Mouse (Mus musculus) liver, embryonic 15.5 days (tissue): ENCODE data around the gene Prpf4b. TPM values are rescaled to one million over a fixed set of nuclear protein-coding genes. Genes with fewer than 3 reads are reported as not detected.
"Not testable (repeated sequence)": the region's sequence is repeated elsewhere in the genome, so short reads cannot be mapped to it uniquely, and the experiment has no call there.

Experiments
- ATAC-seq: fragments of 200-750 bp; cut with Nextera tagmentation; 2 replicates; pipeline ENCODE4 v1.8.0; 2017; ENCODE audit warnings: moderate number of reproducible peaks, mild to moderate bottlenecking, moderate library complexity; ENCODE audit not compliant: insufficient read depth
- H3K27ac ChIP-seq: fragments of 300-500 bp; sonication (generic); replicated peaks from 2 replicates; pipeline ENCODE4 v1.5.1; 2015; ENCODE audit warnings: mild to moderate bottlenecking, inconsistent platforms
- H3K27me3 ChIP-seq: fragments of 300-500 bp; sonication (generic); 2 replicates; pipeline ENCODE4 v1.6.1; 2015; ENCODE audit warnings: mild to moderate bottlenecking, inconsistent platforms
- H3K36me3 ChIP-seq: fragments of 300-500 bp; sonication (generic); replicated peaks from 2 replicates; pipeline ENCODE4 v1.6.1; 2015; ENCODE audit warnings: moderate library complexity, mild to moderate bottlenecking, inconsistent platforms
- H3K4me1 ChIP-seq: fragments of 300-500 bp; sonication (generic); replicated peaks from 2 replicates; pipeline ENCODE4 v1.6.1; 2015; ENCODE audit warnings: inconsistent platforms
- H3K4me2 ChIP-seq: fragments of 300-500 bp; sonication (generic); 2 replicates; pipeline ENCODE4 v1.6.1; 2015; ENCODE audit warnings: moderate library complexity, mild to moderate bottlenecking, inconsistent platforms
- H3K4me3 ChIP-seq: fragments of 300-500 bp; sonication (generic); replicated peaks from 2 replicates; pipeline ENCODE4 v1.5.1; 2015; ENCODE audit warnings: mild to moderate bottlenecking, inconsistent platforms
- H3K9ac ChIP-seq: fragments of 300-500 bp; sonication (generic); 2 replicates; pipeline ENCODE4 v1.6.1; 2015; ENCODE audit warnings: moderate library complexity, mild to moderate bottlenecking, inconsistent platforms
- H3K9me3 ChIP-seq: fragments of 300-500 bp; sonication (generic); replicated peaks from 2 replicates; pipeline ENCODE4 v1.6.1; 2016; ENCODE audit warnings: inconsistent platforms
- WGBS: fragments of 180-500 bp; shearing (Covaris S2); methylation state at CpG from one replicate; pipeline ENCODE4 v1.1.7; 2015; ENCODE audit warnings: mixed read lengths; ENCODE audit not compliant: insufficient replicate concordance; 5-methylcytosine and 5-hydroxymethylcytosine counted together
- polyA plus RNA-seq: library from polyadenylated mRNA; unstranded; fragments of >200 nt; fragmentation: Nextera tagmentation; extraction: Ambion mirVana; gene quantifications from 2 replicates; pipeline ENCODE4 v1.2.1, GENCODE M21; 2015

Gene Prpf4b
- polyA plus RNA-seq, result 25.6 and 28.8 TPM in 2 replicates

DNA sequence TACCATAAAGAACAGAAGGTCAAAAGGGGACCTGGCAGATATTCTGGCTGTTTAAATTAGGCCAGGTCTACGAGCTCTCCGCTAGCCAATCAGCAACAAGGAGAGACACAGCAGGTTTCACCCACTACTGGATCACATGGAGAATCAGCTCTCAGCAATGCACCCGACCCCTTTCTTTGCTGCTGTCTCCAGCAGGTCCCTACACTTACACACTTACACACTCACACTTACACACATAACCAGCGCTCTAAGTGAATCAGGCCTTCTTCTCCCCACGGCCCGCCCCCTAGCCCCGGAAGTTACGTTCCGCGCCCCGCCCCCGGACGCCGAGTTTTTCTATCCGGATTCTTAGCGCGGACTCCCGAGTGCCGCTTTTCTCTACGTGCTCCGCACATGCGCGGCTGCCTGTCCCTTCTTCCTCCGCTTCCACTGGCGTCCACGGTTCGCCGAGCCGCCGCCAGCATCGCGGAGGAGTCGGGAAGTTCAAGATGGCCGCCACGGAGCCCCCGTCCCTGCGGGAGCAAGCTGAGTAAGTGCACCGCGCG, at the start of gene Prpf4b:
Prpf4b (plus strand) TSS at position 137 of the 545 bp plus-strand sequence.
- peak within 1 kb of the TSS; percentile 97 for H3K27ac ChIP-seq
- peak within 1 kb of the TSS; percentile 86 for H3K4me2 ChIP-seq
- no peaks in the 10 kb centered on the region for H3K27me3 ChIP-seq
- WGBS, result under 1% methylated on average over 40 of the region's 40 CpGs
- no peaks in the 10 kb centered on the region for H3K9me3 ChIP-seq
- H3K4me1 ChIP-seq, result peaks cover 45% of the 10 kb centered on the region
- peaks cover 9% of the 10 kb centered on the region for H3K36me3 ChIP-seq
- peak; percentile 70 for ATAC-seq
- peak within 1 kb of the TSS; percentile 82 for H3K4me3 ChIP-seq
- peak within 1 kb of the TSS; percentile 90 for H3K9ac ChIP-seq

DNA sequence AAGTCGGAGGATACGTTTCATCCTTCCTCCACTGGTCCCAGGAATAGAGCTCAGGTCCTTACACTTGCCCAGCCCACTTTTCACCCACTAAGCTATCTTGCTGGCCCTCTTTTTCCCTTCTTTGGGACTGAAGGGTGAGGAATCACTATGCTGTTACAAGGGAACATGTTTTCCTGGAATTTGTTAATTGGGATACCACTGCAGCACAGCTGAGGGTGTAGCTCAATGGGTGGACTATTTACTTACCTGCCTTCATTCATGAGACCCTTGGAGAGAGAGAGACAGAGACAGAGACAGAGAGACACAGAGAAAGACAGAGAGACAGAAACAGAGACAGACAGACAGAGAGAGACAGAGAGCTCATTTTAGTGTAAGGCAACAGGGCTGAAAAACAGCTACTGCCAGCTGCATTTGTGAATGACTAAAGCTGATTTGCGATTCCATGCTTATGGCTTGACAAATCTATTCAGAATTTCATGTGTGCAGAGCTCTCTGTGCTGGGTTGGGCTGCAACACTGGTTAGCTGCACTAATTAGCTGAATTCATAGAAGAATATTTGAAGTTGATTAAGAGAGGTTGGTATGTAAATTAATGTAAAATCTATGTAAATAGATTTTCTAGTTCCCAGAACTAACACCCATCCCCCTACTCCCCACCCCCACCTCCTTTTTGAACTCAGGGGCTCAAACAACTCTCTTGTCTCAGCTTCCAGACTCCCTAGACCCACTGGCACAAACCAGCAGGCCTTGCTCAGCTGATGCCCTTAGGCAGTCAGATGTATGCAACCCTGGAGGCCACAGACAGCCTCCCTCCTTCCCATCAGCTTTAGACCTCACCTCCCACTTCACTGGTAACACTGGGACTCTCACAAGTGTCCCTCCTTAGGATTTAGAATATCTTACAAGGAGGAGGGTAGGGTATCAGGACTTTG, 48.1 kb upstream of the Prpf4b start:
- peak overlapping the region; percentile 85 for H3K27ac ChIP-seq
- H3K4me1 ChIP-seq, result peaks cover 55% of the 10 kb centered on the region

GRCm38 (mm10) chr13:34827988-34828882, 46.9 kb upstream of the Prpf4b start:
- 29% methylated on average over 10 of the region's 10 CpGs for WGBS
- peaks cover 49% of the 10 kb centered on the region for H3K4me1 ChIP-seq
- no peaks in the 10 kb centered on the region for H3K9me3 ChIP-seq
- H3K36me3 ChIP-seq, result no peaks in the 10 kb centered on the region
- peak; percentile 86 for ATAC-seq
- no peak overlapping the region for H3K4me3 ChIP-seq
- H3K4me2 ChIP-seq, result peak overlapping the region; percentile 39
- H3K9ac ChIP-seq, result no peak overlapping the region
- H3K27me3 ChIP-seq, result no peaks in the 10 kb centered on the region
- H3K27ac ChIP-seq, result peak overlapping the region; percentile 85

More for the DNA sequence above, 48.1 kb upstream of the Prpf4b start:
- WGBS, result 81% methylated on average over 3 of the region's 3 CpGs
- ATAC-seq, result no peak
- Histone ChIP-seq H3K36me3 (no peaks in the 10 kb centered on the region), H3K4me2 (peak overlapping the region; percentile 39), H3K4me3 (no peak overlapping the region), H3K9me3 (no peaks in the 10 kb centered on the region), H3K9ac (no peak overlapping the region), H3K27me3 (no peaks in the 10 kb centered on the region)

DNA sequence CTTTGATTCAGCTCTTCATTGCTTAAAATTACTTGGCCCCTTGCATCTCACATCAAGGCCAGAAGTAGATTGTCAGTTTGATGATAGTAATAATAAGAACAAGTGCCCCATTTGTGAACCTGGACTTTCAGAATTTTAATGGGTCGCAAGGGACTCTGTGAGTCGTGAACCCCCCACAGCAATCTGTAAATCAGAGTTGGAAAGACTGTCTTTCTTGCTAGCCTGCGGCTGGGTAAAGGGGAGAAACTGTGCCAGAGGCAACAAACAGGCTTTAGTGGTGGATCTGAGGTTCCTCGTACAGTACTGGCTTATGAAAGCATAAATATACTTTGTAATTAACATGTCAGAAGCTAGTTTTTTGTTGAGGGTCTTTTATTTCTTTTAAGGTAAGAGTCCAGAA, 32.3 kb upstream of the Prpf4b start:
- Histone ChIP-seq H3K36me3 (no peaks in the 10 kb centered on the region), H3K4me2 (no peak overlapping the region), H3K9ac (no peak overlapping the region), H3K9me3 (no peaks in the 10 kb centered on the region), H3K4me1 (no peaks in the 10 kb centered on the region), H3K27me3 (no peaks in the 10 kb centered on the region), H3K27ac (no peak overlapping the region), H3K4me3 (no peak overlapping the region)
- WGBS, result 69% methylated on average over 4 of the region's 4 CpGs
- no peak for ATAC-seq

GRCm38 (mm10) chr13:34850759-34851158, 24.3 kb upstream of the Prpf4b start:
- Histone ChIP-seq H3K9ac (no peak overlapping the region), H3K4me2 (no peak overlapping the region), H3K4me3 (no peak overlapping the region), H3K36me3 (no peaks in the 10 kb centered on the region), H3K27ac (no peak overlapping the region), H3K9me3 (peaks cover 19% of the 10 kb centered on the region; the same call in 1 of the 2 replicates), H3K4me1 (peaks cover 13% of the 10 kb centered on the region), H3K27me3 (no peaks in the 10 kb centered on the region)
- WGBS, result 31% methylated on average over 3 of the region's 3 CpGs
- no peak for ATAC-seq

GRCm38 (mm10) chr13:34851191-34851784, 23.8 kb upstream of the Prpf4b start:
- Histone ChIP-seq H3K27ac (no peak overlapping the region), H3K36me3 (no peaks in the 10 kb centered on the region), H3K4me1 (peaks cover 13% of the 10 kb centered on the region), H3K4me3 (no peak overlapping the region), H3K9ac (no peak overlapping the region), H3K9me3 (peaks cover 19% of the 10 kb centered on the region; the same call in 1 of the 2 replicates), H3K4me2 (no peak overlapping the region), H3K27me3 (no peaks in the 10 kb centered on the region)
- no peak for ATAC-seq
- WGBS, result 62% methylated on average over 5 of the region's 5 CpGs

DNA sequence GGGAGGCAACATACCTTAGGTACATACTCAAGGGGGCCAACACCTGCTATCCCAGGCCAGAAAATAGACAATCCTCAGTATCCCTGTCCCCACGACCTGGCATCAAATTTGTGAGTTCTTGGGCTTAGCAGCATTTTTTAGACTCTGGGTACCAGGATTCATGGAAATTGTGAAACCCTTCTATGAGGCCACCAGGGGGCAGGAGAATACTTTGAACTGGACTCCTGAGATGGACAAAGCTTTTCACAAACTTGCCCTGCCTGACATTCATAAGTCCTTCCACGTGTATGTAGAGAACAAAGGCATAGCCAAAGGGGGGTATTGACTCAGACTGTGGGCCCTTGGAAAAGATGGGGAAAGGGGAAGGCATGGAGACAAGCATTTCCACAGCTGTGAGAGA, 17.6 kb upstream of the Prpf4b start:
- WGBS, result 13% methylated on average over 2 of the region's 2 CpGs
- no peak overlapping the region for H3K9ac ChIP-seq
- H3K9me3 ChIP-seq, result peaks cover 19% of the 10 kb centered on the region; the same call in 1 of the 2 replicates
- no peak overlapping the region for H3K27ac ChIP-seq
- no peaks in the 10 kb centered on the region for H3K36me3 ChIP-seq
- no peak for ATAC-seq
- no peaks in the 10 kb centered on the region for H3K27me3 ChIP-seq
- H3K4me1 ChIP-seq, result peaks cover 9% of the 10 kb centered on the region
- no peak overlapping the region for H3K4me3 ChIP-seq
- no peak overlapping the region for H3K4me2 ChIP-seq

DNA sequence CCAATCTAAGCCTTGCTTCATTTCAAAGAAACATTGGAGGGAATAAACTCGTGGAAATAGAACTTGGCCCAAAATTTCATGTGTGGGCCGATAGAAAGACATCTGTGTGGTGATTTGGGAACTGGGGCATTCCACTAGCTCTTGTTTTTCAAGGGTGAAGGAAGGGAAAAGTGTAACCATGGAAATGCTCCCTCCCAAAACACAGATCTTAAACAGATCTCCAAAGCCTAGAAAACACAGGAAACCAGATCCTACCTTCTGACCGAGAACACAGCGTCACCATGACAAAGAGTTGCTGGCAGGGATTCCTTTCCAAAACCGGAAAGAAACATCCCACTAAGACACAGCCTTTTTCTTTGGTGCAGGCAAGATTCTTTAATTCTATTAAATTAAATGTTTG, 15.7 kb upstream of the Prpf4b start:
- Histone ChIP-seq H3K9ac (no peak overlapping the region), H3K27ac (no peak overlapping the region), H3K36me3 (no peaks in the 10 kb centered on the region), H3K4me1 (peaks cover 9% of the 10 kb centered on the region), H3K4me3 (no peak overlapping the region), H3K9me3 (0 out of 2 replicates have a peak, but pooled peaks cover 9% of the 10 kb centered on the region), H3K27me3 (no peaks in the 10 kb centered on the region), H3K4me2 (no peak overlapping the region)
- no peak for ATAC-seq
- 70% methylated on average over 5 of the region's 5 CpGs for WGBS

DNA sequence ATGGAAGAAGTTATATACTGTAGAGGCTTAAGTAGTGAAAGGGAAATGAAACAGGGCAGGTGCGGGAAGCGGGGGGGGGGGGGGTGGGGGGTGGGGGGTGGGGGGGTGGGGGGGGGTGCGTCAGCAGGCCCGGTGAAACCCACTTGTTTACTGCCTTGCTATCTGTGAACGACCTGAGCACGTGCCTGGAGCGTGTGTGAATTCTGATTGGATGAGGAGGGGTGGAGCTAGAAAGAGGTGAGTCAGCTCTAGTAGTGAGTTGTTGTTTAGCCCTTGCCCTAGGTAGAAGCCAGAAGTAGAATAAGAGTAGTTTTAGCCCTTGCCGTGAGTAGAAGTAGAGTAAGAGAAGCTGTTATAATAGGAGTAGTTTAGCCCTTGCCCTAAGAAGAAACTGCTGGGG, 13.9 kb upstream of the Prpf4b start:
- H3K9ac ChIP-seq, H3K27me3 ChIP-seq, H3K9me3 ChIP-seq, H3K36me3 ChIP-seq, H3K4me1 ChIP-seq, H3K4me3 ChIP-seq, H3K4me2 ChIP-seq: not testable (repeated sequence)
- 0 out of 2 replicates have a peak overlapping the region, but pooled peaks have one; percentile 9 for H3K27ac ChIP-seq
- WGBS, result 23% methylated on average over 7 of the region's 8 CpGs
- ATAC-seq, result peak; percentile 63; the same call in 1 of the 2 replicates

- H3K4me2 ChIP-seq, result no peak overlapping the region
- H3K9ac ChIP-seq, result no peak overlapping the region
- H3K4me1 ChIP-seq, result peaks cover 9% of the 10 kb centered on the region
- H3K27ac ChIP-seq, result no peak overlapping the region
- H3K27me3 ChIP-seq, result no peaks in the 10 kb centered on the region
- ATAC-seq, result no peak
- no peaks in the 10 kb centered on the region for H3K36me3 ChIP-seq
- WGBS, result 33% methylated on average over 7 of the region's 7 CpGs
- H3K9me3 ChIP-seq, result no peaks in the 10 kb centered on the region
- H3K4me3 ChIP-seq, result no peak overlapping the region
These were observed 10.5 kb upstream of the Prpf4b start for GRCm38 (mm10) chr13:34864420-34865169.
